Mouse (Mus musculus): ENCODE data around the gene Lrrc71. TPM values are rescaled to one million over a fixed set of nuclear protein-coding genes. Genes with fewer than 3 reads are reported as not detected.

The Lrrc71 gene
- polyA plus RNA-seq, 1 experiment from 2014 or later, result 0.44 TPM

DNA sequence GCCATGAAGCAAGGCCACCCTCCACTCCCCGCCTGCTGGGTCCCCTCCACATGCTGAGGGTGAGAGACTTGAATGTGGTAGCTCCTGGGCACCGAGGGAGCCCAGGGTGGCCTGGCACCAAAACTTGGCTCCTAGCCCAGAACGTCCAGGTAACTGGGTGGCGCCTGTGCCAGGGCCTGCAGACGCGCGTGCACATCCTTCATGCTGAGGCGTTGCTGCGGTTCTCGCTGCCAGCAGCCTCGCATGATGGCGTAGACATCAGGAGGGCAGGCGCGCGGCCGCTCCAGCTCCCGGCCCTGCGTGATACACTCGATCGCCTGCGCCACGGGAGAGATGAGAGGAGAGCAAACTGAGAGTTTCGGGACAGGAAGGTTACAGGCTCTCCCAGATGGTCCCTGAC is 29.9 kb upstream of the Lrrc71 start:
- 41% methylated on average over 23 of the region's 23 CpGs for WGBS
- ATAC-seq (ENCODE audit: low FRiP score), result 0 out of 2 replicates have a peak, but pooled peaks have one; percentile 19
- H3K27ac ChIP-seq (replicated peaks), result no peak overlapping the region

DNA sequence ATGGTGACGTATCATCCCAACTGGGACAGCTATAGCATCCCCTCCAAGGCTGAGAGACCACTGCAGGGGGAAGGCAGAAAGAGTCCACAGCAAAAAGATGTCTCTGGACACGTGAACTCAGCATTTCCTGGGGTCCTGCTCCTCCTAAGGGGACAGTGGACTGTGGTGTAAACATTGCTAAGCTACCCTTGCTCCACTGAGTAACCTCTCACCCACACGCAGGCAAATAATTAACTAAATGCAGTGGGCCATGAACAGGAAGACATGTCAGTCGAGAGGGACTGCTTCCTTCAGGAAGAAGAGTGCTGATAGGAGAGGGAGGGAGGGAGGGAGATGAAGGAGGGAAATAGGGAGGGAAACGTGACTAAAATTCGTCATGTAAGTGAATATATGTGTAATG is 22.7 kb upstream of the Lrrc71 start:
- no peaks in the 10 kb centered on the region for H3K9me3 ChIP-seq (replicated peaks)
- peaks cover 46% of the 10 kb centered on the region for H3K27me3 ChIP-seq (replicated peaks)
- no peak overlapping the region for H3K4me3 ChIP-seq (replicated peaks)
- no peak overlapping the region for H3K9ac ChIP-seq (replicated peaks)
- no peaks in the 10 kb centered on the region for H3K36me3 ChIP-seq
- ATAC-seq (ENCODE audit: low FRiP score), result no peak
- H3K4me2 ChIP-seq, result no peak overlapping the region
- WGBS, result 49% methylated on average over 6 of the region's 6 CpGs
- no peak overlapping the region for H3K27ac ChIP-seq (replicated peaks)
- H3K4me1 ChIP-seq, result 0 out of 2 replicates have a peak, but pooled peaks cover 5% of the 10 kb centered on the region

More for the DNA sequence above, 29.9 kb upstream of the Lrrc71 start:
- Histone ChIP-seq H3K27me3 (replicated peaks) (peaks cover 7% of the 10 kb centered on the region; the same call in 1 of the 2 replicates), H3K4me3 (replicated peaks) (no peak overlapping the region), H3K36me3 (no peaks in the 10 kb centered on the region), H3K4me1 (peaks cover 20% of the 10 kb centered on the region), H3K4me2 (peak overlapping the region; percentile 38), H3K9ac (replicated peaks) (no peak overlapping the region; the same call in 1 of the 2 replicates), H3K9me3 (replicated peaks) (no peaks in the 10 kb centered on the region)

DNA sequence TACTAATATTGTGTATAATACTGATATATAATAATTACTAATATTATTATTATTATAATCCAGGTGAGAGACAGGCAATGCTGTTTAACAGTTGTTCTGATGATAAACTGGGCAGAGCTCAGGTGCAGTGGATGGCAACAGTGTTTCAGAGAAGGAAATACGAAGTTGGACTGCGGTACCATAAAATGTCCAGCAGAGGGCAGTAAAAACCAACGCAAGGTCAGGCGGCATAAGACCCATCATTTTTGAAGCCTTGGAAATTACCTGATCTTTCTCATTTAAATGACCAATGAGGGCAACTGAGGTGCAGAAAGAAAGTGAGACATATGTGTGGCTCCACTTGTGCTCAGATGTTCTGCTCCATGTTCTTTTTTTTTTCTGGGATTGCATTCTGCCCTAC is 21.9 kb upstream of the Lrrc71 start:
- H3K4me1 ChIP-seq, result 0 out of 2 replicates have a peak, but pooled peaks cover 3% of the 10 kb centered on the region
- peaks cover 48% of the 10 kb centered on the region for H3K27me3 ChIP-seq (replicated peaks)
- no peak overlapping the region for H3K27ac ChIP-seq (replicated peaks)
- no peak overlapping the region for H3K4me2 ChIP-seq
- under 1% methylated on average over 4 of the region's 4 CpGs for WGBS
- no peak overlapping the region for H3K9ac ChIP-seq (replicated peaks)
- no peak for ATAC-seq (ENCODE audit: low FRiP score)
- H3K4me3 ChIP-seq (replicated peaks), result no peak overlapping the region
- H3K9me3 ChIP-seq (replicated peaks), result no peaks in the 10 kb centered on the region
- H3K36me3 ChIP-seq, result no peaks in the 10 kb centered on the region

DNA sequence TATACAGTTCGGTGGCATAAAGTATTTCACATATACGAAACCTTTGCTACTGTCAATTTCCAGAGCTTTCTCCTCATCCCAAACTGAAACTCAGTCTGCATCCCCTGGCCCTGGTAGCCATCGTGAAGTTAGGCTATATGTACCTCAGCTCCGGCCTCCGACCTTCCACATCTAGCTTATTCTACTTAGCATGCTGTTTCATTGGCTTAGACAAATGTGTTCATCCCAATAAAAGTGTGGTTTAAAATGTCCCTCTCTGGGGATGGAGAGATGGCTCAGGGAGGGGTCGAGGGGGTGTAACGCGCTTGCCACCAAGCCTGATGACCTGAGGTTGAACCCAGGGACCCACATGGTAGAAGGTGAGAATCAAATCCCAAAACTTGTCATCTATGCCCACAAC is 21.1 kb upstream of the Lrrc71 start:
- H3K4me1 ChIP-seq, result 0 out of 2 replicates have a peak, but pooled peaks cover 5% of the 10 kb centered on the region
- H3K27me3 ChIP-seq (replicated peaks), result peaks cover 53% of the 10 kb centered on the region

DNA sequence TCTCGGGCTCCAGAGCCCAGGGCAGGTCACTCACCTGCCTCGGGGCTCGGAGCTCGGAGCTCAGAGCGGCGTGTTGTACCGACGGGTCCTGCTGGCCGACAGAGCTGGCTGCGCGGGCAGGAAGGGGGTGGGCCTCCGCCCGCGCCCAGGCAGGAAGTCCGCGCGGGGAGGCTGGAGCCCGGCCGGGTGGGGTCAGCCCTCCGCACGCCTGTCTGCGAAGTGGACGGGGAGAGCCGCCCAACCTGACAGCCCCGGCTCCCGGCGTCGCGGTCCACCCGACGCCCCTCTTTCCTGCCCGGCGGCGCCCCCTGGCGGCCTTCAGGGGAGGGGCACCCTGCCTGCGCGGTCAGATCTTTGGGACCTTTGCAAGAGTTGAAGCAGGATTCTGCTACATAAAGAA is 20.4 kb upstream of the Lrrc71 start:
- H3K4me2 ChIP-seq, result peak overlapping the region; percentile 50
- H3K36me3 ChIP-seq, result no peaks in the 10 kb centered on the region
- peaks cover 9% of the 10 kb centered on the region; the same call in 1 of the 2 replicates for H3K4me1 ChIP-seq
- H3K9ac ChIP-seq (replicated peaks), result 0 out of 2 replicates have a peak overlapping the region, but pooled peaks have one; percentile 30
- ATAC-seq (ENCODE audit: low FRiP score), result no peak
- peaks cover 56% of the 10 kb centered on the region for H3K27me3 ChIP-seq (replicated peaks)
- H3K27ac ChIP-seq (replicated peaks), result peak overlapping the region; percentile 54
- peak overlapping the region; percentile 37 for H3K4me3 ChIP-seq (replicated peaks)
- WGBS, result 2% methylated on average over 33 of the region's 37 CpGs
- H3K9me3 ChIP-seq (replicated peaks), result no peaks in the 10 kb centered on the region

More for the DNA sequence above, 21.1 kb upstream of the Lrrc71 start:
- H3K9ac ChIP-seq (replicated peaks), result no peak overlapping the region
- 79% methylated on average over 8 of the region's 8 CpGs for WGBS
- H3K9me3 ChIP-seq (replicated peaks), result no peaks in the 10 kb centered on the region
- no peak overlapping the region for H3K4me3 ChIP-seq (replicated peaks)
- H3K36me3 ChIP-seq, result no peaks in the 10 kb centered on the region
- H3K27ac ChIP-seq (replicated peaks), result no peak overlapping the region
- H3K4me2 ChIP-seq, result no peak overlapping the region
- no peak for ATAC-seq (ENCODE audit: low FRiP score)

DNA sequence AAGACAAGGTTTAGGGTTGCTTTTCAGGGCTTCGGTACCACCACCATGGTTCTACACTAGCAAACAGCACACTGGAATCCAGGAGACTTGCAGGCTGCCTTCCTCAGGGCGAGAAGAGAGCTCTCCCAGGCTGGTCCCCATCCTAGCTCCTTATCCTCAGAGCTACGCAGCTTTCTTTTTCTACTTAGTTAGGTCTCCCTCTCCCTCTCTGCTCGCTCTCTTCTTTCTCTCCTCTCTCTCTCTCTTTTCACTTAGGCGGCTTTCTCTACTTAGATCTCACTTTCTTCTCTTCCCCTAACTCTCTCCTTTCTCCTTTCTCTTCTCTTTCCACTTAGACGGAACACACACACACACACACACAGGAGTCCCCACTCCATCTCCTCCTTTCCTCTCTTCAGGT is 20.0 kb upstream of the Lrrc71 start:
- WGBS, result 54% methylated on average over 6 of the region's 6 CpGs
- no peaks in the 10 kb centered on the region for H3K36me3 ChIP-seq
- H3K4me2 ChIP-seq, result peak overlapping the region; percentile 50
- H3K4me3 ChIP-seq (replicated peaks), result peak overlapping the region; percentile 37
- H3K4me1 ChIP-seq, result peaks cover 13% of the 10 kb centered on the region
- H3K27me3 ChIP-seq (replicated peaks), result peaks cover 57% of the 10 kb centered on the region
- H3K27ac ChIP-seq (replicated peaks), result peak overlapping the region; percentile 54
- H3K9ac ChIP-seq (replicated peaks), result 0 out of 2 replicates have a peak overlapping the region, but pooled peaks have one; percentile 30
- H3K9me3 ChIP-seq (replicated peaks), result no peaks in the 10 kb centered on the region
- no peak for ATAC-seq (ENCODE audit: low FRiP score)

DNA sequence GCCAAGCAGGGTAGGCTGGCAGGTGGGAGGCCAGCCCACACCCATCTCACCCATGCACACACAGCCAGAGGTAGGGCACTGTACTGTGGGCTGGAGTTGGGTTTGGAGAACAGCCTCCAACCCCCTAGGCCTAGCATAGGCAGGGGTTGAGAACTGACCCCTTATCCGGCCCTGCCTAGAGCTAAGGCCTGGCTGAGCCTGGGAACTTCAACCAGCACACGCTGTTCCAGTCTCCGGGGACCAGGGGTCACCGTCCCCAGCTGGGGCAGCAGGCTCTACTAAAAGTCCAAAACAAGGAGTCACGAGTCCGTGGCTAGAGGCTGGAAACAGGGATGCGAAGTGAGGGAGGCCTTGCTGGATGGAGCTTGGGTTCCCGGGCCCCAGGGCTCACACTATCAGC is 19.3 kb upstream of the Lrrc71 start:
- no peaks in the 10 kb centered on the region for H3K9me3 ChIP-seq (replicated peaks)
- 85% methylated on average over 8 of the region's 8 CpGs for WGBS
- ATAC-seq (ENCODE audit: low FRiP score), result no peak
- H3K27me3 ChIP-seq (replicated peaks), result peaks cover 61% of the 10 kb centered on the region
- H3K27ac ChIP-seq (replicated peaks), result 0 out of 2 replicates have a peak overlapping the region, but pooled peaks have one; percentile 54
- peak overlapping the region; percentile 37 for H3K4me3 ChIP-seq (replicated peaks)
- no peaks in the 10 kb centered on the region for H3K36me3 ChIP-seq
- peak overlapping the region; percentile 50 for H3K4me2 ChIP-seq
- peaks cover 17% of the 10 kb centered on the region for H3K4me1 ChIP-seq
- H3K9ac ChIP-seq (replicated peaks), result no peak overlapping the region

DNA sequence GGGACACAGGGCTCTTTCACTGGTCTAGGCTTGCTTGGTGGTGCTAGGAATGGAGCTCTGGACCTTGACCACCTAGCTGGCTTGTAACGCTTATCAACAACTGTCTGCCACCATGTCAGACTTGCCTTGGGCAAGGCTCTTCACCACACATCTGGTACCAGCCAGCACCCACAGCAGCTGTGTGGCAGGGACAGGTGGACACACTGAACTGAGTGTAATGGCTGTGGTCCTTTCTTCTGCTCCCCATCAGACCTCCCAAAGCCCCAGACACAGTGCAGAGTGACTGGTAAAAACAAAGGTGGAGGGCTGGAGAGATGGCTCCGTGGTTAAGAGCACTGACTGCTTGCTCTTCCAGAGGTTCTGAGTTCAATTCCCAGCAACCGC is 17.9 kb upstream of the Lrrc71 start:
- WGBS, result 84% methylated on average over 3 of the region's 3 CpGs
- no peak overlapping the region for H3K9ac ChIP-seq (replicated peaks)
- H3K27me3 ChIP-seq (replicated peaks), result peaks cover 56% of the 10 kb centered on the region
- H3K9me3 ChIP-seq (replicated peaks), result no peaks in the 10 kb centered on the region
- peak overlapping the region; percentile 50 for H3K4me2 ChIP-seq
- no peak for ATAC-seq (ENCODE audit: low FRiP score)
- peaks cover 14% of the 10 kb centered on the region for H3K4me1 ChIP-seq
- H3K4me3 ChIP-seq (replicated peaks), result no peak overlapping the region
- H3K27ac ChIP-seq (replicated peaks), result no peak overlapping the region
- H3K36me3 ChIP-seq, result no peaks in the 10 kb centered on the region

DNA sequence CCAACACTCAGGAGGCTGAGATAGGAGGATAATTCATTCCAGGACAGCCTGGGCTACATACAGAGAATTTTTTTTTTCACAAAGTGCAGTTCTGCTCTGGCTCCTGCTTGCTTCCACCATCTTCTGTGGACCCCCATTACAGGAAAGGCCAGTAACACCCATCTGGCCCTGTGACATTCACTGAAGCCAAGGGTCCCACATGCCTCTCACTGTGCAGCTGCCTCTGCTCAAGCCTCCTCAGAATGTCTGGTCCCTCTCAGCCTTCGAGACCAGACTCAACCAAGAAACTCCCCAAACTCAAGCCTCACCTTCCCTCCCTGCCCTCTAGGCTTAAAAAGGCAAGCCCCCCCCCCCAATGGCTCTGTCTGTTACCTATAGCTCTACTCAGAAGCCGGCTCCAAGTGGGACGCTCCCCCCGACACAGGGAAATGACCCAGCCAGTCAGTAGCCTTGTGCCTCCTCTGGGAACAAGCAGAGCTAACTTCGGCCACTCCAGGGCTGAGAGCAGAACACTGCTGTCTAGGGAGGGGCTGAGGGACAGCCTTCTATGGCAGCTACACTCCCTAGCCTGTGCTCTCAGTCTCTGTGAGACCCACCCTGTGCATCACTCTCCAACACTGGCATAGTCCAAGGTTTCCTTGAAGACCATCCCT is 17.3 kb upstream of the Lrrc71 start:
- no peaks in the 10 kb centered on the region for H3K36me3 ChIP-seq
- no peak overlapping the region for H3K4me3 ChIP-seq (replicated peaks)
- peak overlapping the region; percentile 50; the same call in 1 of the 2 replicates for H3K4me2 ChIP-seq
- no peaks in the 10 kb centered on the region for H3K9me3 ChIP-seq (replicated peaks)
- peaks cover 53% of the 10 kb centered on the region for H3K27me3 ChIP-seq (replicated peaks)
- H3K9ac ChIP-seq (replicated peaks), result no peak overlapping the region
- WGBS, result 74% methylated on average over 5 of the region's 5 CpGs
- no peak for ATAC-seq (ENCODE audit: low FRiP score)
- no peak overlapping the region; the same call in 1 of the 2 replicates for H3K27ac ChIP-seq (replicated peaks)
- peaks cover 14% of the 10 kb centered on the region for H3K4me1 ChIP-seq

DNA sequence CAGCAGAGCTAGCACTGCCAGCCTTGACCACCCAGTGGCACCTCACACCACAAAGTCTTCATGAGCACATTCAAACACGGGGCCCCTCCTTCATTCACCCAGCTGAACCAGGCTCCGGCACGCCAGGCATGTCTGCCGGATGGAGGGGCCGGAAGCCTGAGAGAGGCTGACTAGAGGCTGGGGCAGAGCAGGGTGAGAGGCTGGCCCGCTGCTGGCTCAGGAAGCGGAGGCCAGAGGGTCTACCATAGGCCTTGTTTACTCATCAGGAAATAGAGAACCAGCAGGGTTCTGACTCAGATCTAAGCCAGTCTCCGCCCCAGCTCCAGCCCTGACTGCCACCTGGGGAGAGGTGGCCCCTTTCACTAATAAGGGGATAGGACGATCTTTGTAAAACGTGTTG is 16.7 kb upstream of the Lrrc71 start:
- peaks cover 14% of the 10 kb centered on the region for H3K4me1 ChIP-seq
- peak overlapping the region; percentile 33 for H3K4me2 ChIP-seq
- ATAC-seq (ENCODE audit: low FRiP score), result no peak
- H3K9me3 ChIP-seq (replicated peaks), result no peaks in the 10 kb centered on the region
- no peaks in the 10 kb centered on the region for H3K36me3 ChIP-seq
- H3K4me3 ChIP-seq (replicated peaks), result no peak overlapping the region
- 20% methylated on average over 10 of the region's 10 CpGs for WGBS
- peak overlapping the region; percentile 64 for H3K27ac ChIP-seq (replicated peaks)
- no peak overlapping the region for H3K9ac ChIP-seq (replicated peaks)
- H3K27me3 ChIP-seq (replicated peaks), result peaks cover 49% of the 10 kb centered on the region

DNA sequence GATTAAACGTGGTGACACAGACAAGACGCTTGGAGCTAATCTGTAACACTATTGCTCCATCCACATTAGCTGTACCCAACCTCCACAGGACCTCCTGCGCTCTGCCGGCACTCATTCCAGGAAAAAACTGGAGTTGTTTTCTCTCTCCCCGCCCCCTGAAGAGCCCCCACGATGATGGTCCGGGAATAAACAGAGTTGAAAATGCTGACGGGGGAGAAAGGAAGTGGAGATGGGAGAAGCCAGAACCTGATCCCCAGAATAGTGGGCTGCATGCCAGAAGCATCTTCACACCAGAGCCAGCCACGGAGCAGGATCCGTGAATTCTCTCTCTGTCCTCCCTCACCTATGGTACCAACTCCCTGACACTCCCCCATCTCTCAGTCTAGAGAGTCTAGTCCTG is 16.1 kb upstream of the Lrrc71 start:
- no peak for ATAC-seq (ENCODE audit: low FRiP score)
- H3K4me2 ChIP-seq, result peak overlapping the region; percentile 33

DNA sequence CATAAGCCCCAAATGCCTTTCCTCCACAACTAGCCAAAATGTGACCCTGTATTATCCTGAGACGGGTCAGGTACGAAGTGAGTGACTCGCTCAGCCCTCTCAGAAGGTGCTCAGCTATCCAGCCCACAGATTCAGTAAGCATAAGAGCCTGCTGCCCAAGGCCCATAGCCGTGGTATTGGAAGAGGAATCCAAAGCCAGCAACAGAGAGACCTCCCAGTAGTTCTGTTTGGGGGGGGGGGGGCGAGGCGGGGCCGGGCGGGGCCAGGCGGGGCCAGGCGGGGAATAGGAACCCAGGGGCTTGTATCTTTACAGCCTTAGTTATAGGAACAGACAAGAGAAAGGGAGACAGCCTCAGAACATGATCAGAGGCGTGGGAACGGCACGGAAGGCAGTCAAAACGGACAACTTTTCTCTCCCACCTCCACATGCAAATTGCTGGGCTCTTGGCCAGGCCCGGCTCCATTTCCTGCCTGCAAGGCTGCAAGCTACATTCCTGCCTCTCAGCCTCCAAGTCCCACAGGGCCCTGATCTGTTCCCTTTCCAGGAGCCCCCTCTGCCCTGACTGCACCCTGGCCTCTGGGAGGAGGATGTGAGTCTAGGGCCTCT is 15.4 kb upstream of the Lrrc71 start:
- H3K9me3 ChIP-seq (replicated peaks), result no peaks in the 10 kb centered on the region
- H3K4me2 ChIP-seq, result peak overlapping the region; percentile 33
- no peak for ATAC-seq (ENCODE audit: low FRiP score)
- H3K27me3 ChIP-seq (replicated peaks), result peaks cover 37% of the 10 kb centered on the region
- peak overlapping the region; percentile 64 for H3K27ac ChIP-seq (replicated peaks)
- no peaks in the 10 kb centered on the region for H3K36me3 ChIP-seq
- 18% methylated on average over 15 of the region's 15 CpGs for WGBS
- no peak overlapping the region for H3K9ac ChIP-seq (replicated peaks)
- H3K4me1 ChIP-seq, result peaks cover 14% of the 10 kb centered on the region
- H3K4me3 ChIP-seq (replicated peaks), result no peak overlapping the region

More for the DNA sequence above, 16.1 kb upstream of the Lrrc71 start:
- Histone ChIP-seq H3K36me3 (no peaks in the 10 kb centered on the region), H3K27ac (replicated peaks) (peak overlapping the region; percentile 64), H3K27me3 (replicated peaks) (peaks cover 43% of the 10 kb centered on the region), H3K9me3 (replicated peaks) (no peaks in the 10 kb centered on the region), H3K9ac (replicated peaks) (no peak overlapping the region), H3K4me1 (peaks cover 14% of the 10 kb centered on the region), H3K4me3 (replicated peaks) (no peak overlapping the region)
- WGBS, result 34% methylated on average over 10 of the region's 10 CpGs
